Mouse (Mus musculus): ENCODE data around the gene Ch25h. TPM values are rescaled to one million over a fixed set of nuclear protein-coding genes. Genes with fewer than 3 reads are reported as not detected.

Ch25h gene
- total RNA-seq (2021) = under 1 TPM in 1 of 2 experiments, not detected in 1; 0.32 TPM

- DNase-seq (ENCODE audit: extremely low spot score in 1 of 2, low spot score in 1 of 2) = peak in 1 of 2 experiments; percentile 22
These were observed at the start of gene Ch25h for GRCm38 (mm10) chr19:34474991-34475971. Gene Ch25h, minus strand, starts transcription at chr19:34475164.

- DNase-seq (ENCODE audit: extremely low spot score in 1 of 2, low spot score in 1 of 2) = no peak
These were observed 49.7 kb upstream of the Ch25h start for GRCm38 (mm10) chr19:34524646-34525045.

GRCm38 (mm10) chr19:34523106-34523725, 48.3 kb upstream of the Ch25h start:
- no peak for DNase-seq (ENCODE audit: extremely low spot score in 1 of 2, low spot score in 1 of 2)

GRCm38 (mm10) chr19:34521978-34522377, 47.0 kb upstream of the Ch25h start:
- no peak for DNase-seq (ENCODE audit: extremely low spot score in 1 of 2, low spot score in 1 of 2)

- no peak for DNase-seq (ENCODE audit: extremely low spot score in 1 of 2, low spot score in 1 of 2)
These were observed 46.4 kb upstream of the Ch25h start for GRCm38 (mm10) chr19:34521361-34521760.

- DNase-seq (ENCODE audit: extremely low spot score in 1 of 2, low spot score in 1 of 2) = no peak
These were observed 45.1 kb upstream of the Ch25h start for GRCm38 (mm10) chr19:34520051-34520450.

GRCm38 (mm10) chr19:34519646-34520045, 44.7 kb upstream of the Ch25h start:
- DNase-seq (ENCODE audit: extremely low spot score in 1 of 2, low spot score in 1 of 2) = no peak

- DNase-seq (ENCODE audit: extremely low spot score in 1 of 2, low spot score in 1 of 2) = no peak
These were observed 43.8 kb upstream of the Ch25h start for GRCm38 (mm10) chr19:34518786-34519185.

- no peak for DNase-seq (ENCODE audit: extremely low spot score in 1 of 2, low spot score in 1 of 2)
These were observed 43.0 kb upstream of the Ch25h start for GRCm38 (mm10) chr19:34517812-34518594.

- no peak for DNase-seq (ENCODE audit: extremely low spot score in 1 of 2, low spot score in 1 of 2)
These were observed 42.2 kb upstream of the Ch25h start for GRCm38 (mm10) chr19:34517197-34517596.

GRCm38 (mm10) chr19:34516346-34516745, 41.4 kb upstream of the Ch25h start:
- DNase-seq (ENCODE audit: extremely low spot score in 1 of 2, low spot score in 1 of 2) = no peak

- DNase-seq (ENCODE audit: extremely low spot score in 1 of 2, low spot score in 1 of 2) = no peak
These were observed 40.7 kb upstream of the Ch25h start for GRCm38 (mm10) chr19:34515681-34516080.

- DNase-seq (ENCODE audit: extremely low spot score in 1 of 2, low spot score in 1 of 2) = no peak
These were observed 36.6 kb upstream of the Ch25h start for GRCm38 (mm10) chr19:34511528-34511927.

- no peak for DNase-seq (ENCODE audit: extremely low spot score in 1 of 2, low spot score in 1 of 2)
These were observed 35.8 kb upstream of the Ch25h start for GRCm38 (mm10) chr19:34510717-34511116.

- no peak for DNase-seq (ENCODE audit: extremely low spot score in 1 of 2, low spot score in 1 of 2)
These were observed 30.3 kb upstream of the Ch25h start for GRCm38 (mm10) chr19:34505161-34505721.

- peak in 1 of 2 experiments; percentile 27 for DNase-seq (ENCODE audit: extremely low spot score in 1 of 2, low spot score in 1 of 2)
These were observed 25.8 kb upstream of the Ch25h start for GRCm38 (mm10) chr19:34500763-34501162.

GRCm38 (mm10) chr19:34496353-34496752, 21.4 kb upstream of the Ch25h start:
- DNase-seq (ENCODE audit: extremely low spot score in 1 of 2, low spot score in 1 of 2) = no peak

GRCm38 (mm10) chr19:34493859-34494258, 18.9 kb upstream of the Ch25h start:
- DNase-seq (ENCODE audit: extremely low spot score in 1 of 2, low spot score in 1 of 2) = no peak

GRCm38 (mm10) chr19:34483547-34483946, 8.6 kb upstream of the Ch25h start:
- peak in 1 of 2 experiments; percentile 42 for DNase-seq (ENCODE audit: extremely low spot score in 1 of 2, low spot score in 1 of 2)

- DNase-seq (ENCODE audit: extremely low spot score in 1 of 2, low spot score in 1 of 2) = no peak
These were observed 555 bp downstream of the Ch25h start for GRCm38 (mm10) chr19:34474228-34474990.
